Mouse (Mus musculus): ENCODE results near the gene Sh3d19. TPM values are rescaled to one million over a fixed set of nuclear protein-coding genes. Genes with fewer than 3 reads are reported as not detected.
"Not testable (repeated sequence)": the region's sequence is repeated elsewhere in the genome, so short reads cannot be mapped to it uniquely, and the experiment has no call there.

Sh3d19 gene
- polyA plus RNA-seq, 1 experiment from 2014 or later, result 14.4 TPM

GRCm38 (mm10) chr3:86104433-86104832 is 133.5 kb downstream of the Sh3d19 start:
- WGBS, result 93% methylated on average over 7 of the region's 7 CpGs
- not testable (repeated sequence) for H3K36me3 ChIP-seq (ENCODE audit: control insufficient read depth, insufficient read depth, low read length); H3K27ac ChIP-seq (replicated peaks; ENCODE audit: low read depth, low read length); ATAC-seq (ENCODE audit: low FRiP score, low TSS enrichment); H3K4me3 ChIP-seq (replicated peaks; ENCODE audit: low read depth, low read length); H3K4me2 ChIP-seq (ENCODE audit: low read length); H3K9me3 ChIP-seq (ENCODE audit: control insufficient read depth, low read length); DNase-seq; H3K9ac ChIP-seq (replicated peaks; ENCODE audit: low read length); H3K4me1 ChIP-seq (ENCODE audit: control insufficient read depth, insufficient read depth, low read length); H3K27me3 ChIP-seq (ENCODE audit: control insufficient read depth, insufficient read depth, low read length)

DNA sequence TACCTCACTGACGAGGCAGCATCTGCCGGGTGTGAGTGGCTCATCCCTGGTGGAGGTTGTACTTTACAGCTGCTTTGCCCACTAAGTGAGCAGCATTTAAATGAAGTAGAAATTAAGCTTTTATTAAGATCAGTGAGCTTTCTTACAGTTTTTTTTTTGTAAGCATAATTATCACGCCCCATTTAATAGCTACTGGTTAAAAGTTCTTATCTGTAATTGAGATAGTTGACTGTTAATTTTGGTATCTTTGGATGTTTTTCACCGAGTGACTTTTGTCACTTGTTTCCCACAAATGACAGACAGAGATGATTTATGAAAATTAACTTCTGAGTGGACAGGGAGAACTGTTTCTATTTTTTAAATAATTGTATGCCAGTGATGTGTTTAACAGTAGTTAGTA is 134.0 kb downstream of the Sh3d19 start:
- no peak for ATAC-seq (ENCODE audit: low FRiP score, low TSS enrichment)
- H3K36me3 ChIP-seq (ENCODE audit: control insufficient read depth, insufficient read depth, low read length), result no peaks in the 10 kb centered on the region
- no peak overlapping the region for H3K9ac ChIP-seq (replicated peaks; ENCODE audit: low read length)
- no peak for DNase-seq
- H3K9me3 ChIP-seq (ENCODE audit: control insufficient read depth, low read length), result no peaks in the 10 kb centered on the region
- 88% methylated on average over 4 of the region's 4 CpGs for WGBS
- H3K27ac ChIP-seq (replicated peaks; ENCODE audit: low read depth, low read length), result no peak overlapping the region
- H3K4me3 ChIP-seq (replicated peaks; ENCODE audit: low read depth, low read length), result no peak overlapping the region
- peaks cover 4% of the 10 kb centered on the region for H3K4me1 ChIP-seq (ENCODE audit: control insufficient read depth, insufficient read depth, low read length)
- no peaks in the 10 kb centered on the region for H3K27me3 ChIP-seq (ENCODE audit: control insufficient read depth, insufficient read depth, low read length)
- H3K4me2 ChIP-seq (ENCODE audit: low read length), result no peak overlapping the region

DNA sequence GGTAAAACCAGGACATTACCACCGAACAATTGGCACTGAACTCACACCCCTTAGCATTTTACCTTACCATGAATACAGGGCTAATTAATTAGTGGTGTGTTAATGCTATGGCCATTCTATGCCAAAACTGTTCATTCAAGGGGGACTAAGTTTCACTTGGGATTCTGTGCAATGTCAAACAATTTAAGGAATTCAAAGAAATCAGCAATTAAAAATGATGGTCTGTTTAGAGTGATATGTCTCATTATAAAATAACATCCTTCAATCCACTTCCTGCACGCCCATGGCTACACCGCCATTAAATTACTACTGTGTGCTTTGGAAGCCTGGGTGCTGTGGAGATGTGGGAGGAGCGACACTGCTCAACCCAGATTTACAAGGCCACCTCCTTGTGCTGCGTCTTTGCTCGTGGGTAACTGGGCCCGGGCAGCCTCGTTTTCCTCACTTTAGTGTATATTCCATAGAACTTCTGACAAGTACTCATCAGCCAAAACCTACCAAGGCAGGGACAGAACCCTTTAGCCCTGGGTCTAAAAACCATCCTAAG is 135.2 kb downstream of the Sh3d19 start:
- H3K9ac ChIP-seq (replicated peaks; ENCODE audit: low read length), result no peak overlapping the region
- no peak overlapping the region for H3K4me2 ChIP-seq (ENCODE audit: low read length)
- DNase-seq, result no peak
- H3K4me1 ChIP-seq (ENCODE audit: control insufficient read depth, insufficient read depth, low read length), result peaks cover 7% of the 10 kb centered on the region
- no peaks in the 10 kb centered on the region for H3K36me3 ChIP-seq (ENCODE audit: control insufficient read depth, insufficient read depth, low read length)
- no peaks in the 10 kb centered on the region for H3K9me3 ChIP-seq (ENCODE audit: control insufficient read depth, low read length)
- no peak for ATAC-seq (ENCODE audit: low FRiP score, low TSS enrichment)
- 94% methylated on average over 8 of the region's 8 CpGs for WGBS
- no peaks in the 10 kb centered on the region for H3K27me3 ChIP-seq (ENCODE audit: control insufficient read depth, insufficient read depth, low read length)
- H3K4me3 ChIP-seq (replicated peaks; ENCODE audit: low read depth, low read length), result no peak overlapping the region
- H3K27ac ChIP-seq (replicated peaks; ENCODE audit: low read depth, low read length), result no peak overlapping the region

- no peak overlapping the region for H3K4me3 ChIP-seq (replicated peaks; ENCODE audit: low read depth, low read length)
- H3K4me1 ChIP-seq (ENCODE audit: control insufficient read depth, insufficient read depth, low read length), result peaks cover 7% of the 10 kb centered on the region
- H3K27me3 ChIP-seq (ENCODE audit: control insufficient read depth, insufficient read depth, low read length), result no peaks in the 10 kb centered on the region
- H3K4me2 ChIP-seq (ENCODE audit: low read length), result no peak overlapping the region
- H3K36me3 ChIP-seq (ENCODE audit: control insufficient read depth, insufficient read depth, low read length), result no peaks in the 10 kb centered on the region
- no peak overlapping the region; the same call in 1 of the 2 replicates for H3K27ac ChIP-seq (replicated peaks; ENCODE audit: low read depth, low read length)
- no peak overlapping the region for H3K9ac ChIP-seq (replicated peaks; ENCODE audit: low read length)
- ATAC-seq (ENCODE audit: low FRiP score, low TSS enrichment), result no peak
- no peaks in the 10 kb centered on the region for H3K9me3 ChIP-seq (ENCODE audit: control insufficient read depth, low read length)
- WGBS, result 45% methylated on average over 8 of the region's 8 CpGs
- no peak for DNase-seq
These were observed 137.0 kb downstream of the Sh3d19 start for GRCm38 (mm10) chr3:86107637-86108539.

DNA sequence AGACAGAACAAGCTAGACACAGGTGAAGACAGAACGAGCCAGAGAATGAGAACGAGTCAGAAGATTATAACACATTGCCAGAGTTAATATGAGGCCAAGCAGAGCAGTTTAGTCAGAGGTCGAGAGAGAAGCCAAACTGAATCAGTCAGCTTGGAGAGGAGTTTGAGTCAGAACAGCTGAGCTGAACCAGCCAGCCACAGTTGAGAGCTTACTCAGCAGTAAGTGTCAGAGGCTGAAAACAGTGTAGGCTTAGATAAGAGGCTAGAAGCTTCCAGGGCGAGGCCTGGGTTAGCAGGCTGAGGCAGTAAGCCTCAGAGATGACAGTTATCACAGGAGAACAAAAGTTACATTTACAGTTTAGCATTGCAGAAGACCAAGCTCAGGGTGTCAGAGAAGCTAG is 137.7 kb downstream of the Sh3d19 start:
- no peak for DNase-seq
- H3K9me3 ChIP-seq (ENCODE audit: control insufficient read depth, low read length), result no peaks in the 10 kb centered on the region
- 82% methylated on average over 4 of the region's 4 CpGs for WGBS
- H3K4me3 ChIP-seq (replicated peaks; ENCODE audit: low read depth, low read length), result no peak overlapping the region
- H3K36me3 ChIP-seq (ENCODE audit: control insufficient read depth, insufficient read depth, low read length), result no peaks in the 10 kb centered on the region
- H3K9ac ChIP-seq (replicated peaks; ENCODE audit: low read length), result no peak overlapping the region
- H3K4me2 ChIP-seq (ENCODE audit: low read length), result no peak overlapping the region
- H3K4me1 ChIP-seq (ENCODE audit: control insufficient read depth, insufficient read depth, low read length), result peaks cover 7% of the 10 kb centered on the region
- ATAC-seq (ENCODE audit: low FRiP score, low TSS enrichment), result no peak
- H3K27me3 ChIP-seq (ENCODE audit: control insufficient read depth, insufficient read depth, low read length), result no peaks in the 10 kb centered on the region
- H3K27ac ChIP-seq (replicated peaks; ENCODE audit: low read depth, low read length), result no peak overlapping the region

GRCm38 (mm10) chr3:86109099-86109498 is 138.2 kb downstream of the Sh3d19 start:
- H3K4me2 ChIP-seq (ENCODE audit: low read length), result no peak overlapping the region
- ATAC-seq (ENCODE audit: low FRiP score, low TSS enrichment) (no peak), DNase-seq (no peak)
- no peaks in the 10 kb centered on the region for H3K9me3 ChIP-seq (ENCODE audit: control insufficient read depth, low read length)
- H3K36me3 ChIP-seq (ENCODE audit: control insufficient read depth, insufficient read depth, low read length), result no peaks in the 10 kb centered on the region
- WGBS, result 94% methylated on average over 7 of the region's 7 CpGs
- H3K27ac ChIP-seq (replicated peaks; ENCODE audit: low read depth, low read length), result no peak overlapping the region
- H3K9ac ChIP-seq (replicated peaks; ENCODE audit: low read length), result no peak overlapping the region
- H3K27me3 ChIP-seq (ENCODE audit: control insufficient read depth, insufficient read depth, low read length), result no peaks in the 10 kb centered on the region
- peaks cover 7% of the 10 kb centered on the region for H3K4me1 ChIP-seq (ENCODE audit: control insufficient read depth, insufficient read depth, low read length)
- H3K4me3 ChIP-seq (replicated peaks; ENCODE audit: low read depth, low read length), result no peak overlapping the region

- Histone ChIP-seq H3K4me3 (replicated peaks; ENCODE audit: low read depth, low read length) (no peak overlapping the region), H3K27me3 (ENCODE audit: control insufficient read depth, insufficient read depth, low read length) (no peaks in the 10 kb centered on the region), H3K36me3 (ENCODE audit: control insufficient read depth, insufficient read depth, low read length) (no peaks in the 10 kb centered on the region), H3K9ac (replicated peaks; ENCODE audit: low read length) (no peak overlapping the region), H3K27ac (replicated peaks; ENCODE audit: low read depth, low read length) (no peak overlapping the region), H3K4me2 (ENCODE audit: low read length) (no peak overlapping the region), H3K9me3 (ENCODE audit: control insufficient read depth, low read length) (no peaks in the 10 kb centered on the region), H3K4me1 (ENCODE audit: control insufficient read depth, insufficient read depth, low read length) (peaks cover 7% of the 10 kb centered on the region)
- ATAC-seq (ENCODE audit: low FRiP score, low TSS enrichment), result no peak
- WGBS, result 26% methylated on average over 10 of the region's 10 CpGs
- no peak for DNase-seq
These were observed 139.2 kb downstream of the Sh3d19 start for GRCm38 (mm10) chr3:86110077-86110476.

DNA sequence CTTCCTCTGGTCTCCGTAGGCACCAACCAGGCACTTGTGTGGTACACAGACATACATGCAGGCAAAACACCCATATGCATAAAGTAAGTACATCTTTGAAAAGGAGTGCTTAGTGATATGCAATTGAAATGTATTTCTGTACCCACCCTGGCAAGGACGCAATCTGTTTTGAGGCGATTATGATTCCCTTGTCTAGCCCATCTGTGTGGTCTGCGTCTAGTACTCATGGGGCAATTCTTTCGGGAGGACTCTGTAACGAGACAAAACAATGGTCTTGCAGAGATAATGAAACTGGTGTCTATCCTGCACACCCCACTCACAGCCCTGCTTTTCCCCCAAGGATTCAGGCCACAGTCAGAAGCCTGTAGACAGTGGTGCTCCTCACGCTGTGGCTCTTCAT is 141.9 kb downstream of the Sh3d19 start:
- H3K4me1 ChIP-seq (ENCODE audit: control insufficient read depth, insufficient read depth, low read length), result peaks cover 5% of the 10 kb centered on the region
- no peaks in the 10 kb centered on the region for H3K27me3 ChIP-seq (ENCODE audit: control insufficient read depth, insufficient read depth, low read length)
- H3K4me2 ChIP-seq (ENCODE audit: low read length), result no peak overlapping the region
- no peaks in the 10 kb centered on the region for H3K9me3 ChIP-seq (ENCODE audit: control insufficient read depth, low read length)
- no peak overlapping the region for H3K27ac ChIP-seq (replicated peaks; ENCODE audit: low read depth, low read length)
- 61% methylated on average over 7 of the region's 7 CpGs for WGBS
- no peak overlapping the region for H3K9ac ChIP-seq (replicated peaks; ENCODE audit: low read length)
- no peaks in the 10 kb centered on the region for H3K36me3 ChIP-seq (ENCODE audit: control insufficient read depth, insufficient read depth, low read length)
- H3K4me3 ChIP-seq (replicated peaks; ENCODE audit: low read depth, low read length), result no peak overlapping the region
- DNase-seq (no peak), ATAC-seq (ENCODE audit: low FRiP score, low TSS enrichment) (no peak)

Data from midbrain, embryonic 14.5 days (tissue).